Mouse (Mus musculus) stomach, postnatal 0 days (tissue): ENCODE results near the gene Ctnnbip1. TPM values are rescaled to one million over a fixed set of nuclear protein-coding genes. Genes with fewer than 3 reads are reported as not detected.

Experiments used
- ATAC-seq: fragments of 200-750 bp; cut with Nextera tagmentation; 2 replicates; pipeline ENCODE4 v1.8.0; 2017; ENCODE audit not compliant: low FRiP score, low TSS enrichment
- DNase-seq: peaks from one replicate; pipeline ENCODE4 v3.0.0-alpha.2; 2016; ENCODE audit warnings: low spot score
- H3K27ac ChIP-seq: fragments of 300-500 bp; sonication (generic); replicated peaks from 2 replicates; pipeline ENCODE4 v1.5.1; 2014; ENCODE audit warnings: mild to moderate bottlenecking, control low read depth
- H3K27me3 ChIP-seq: fragments of 300-500 bp; sonication (generic); 2 replicates; pipeline ENCODE4 v1.6.1; 2014; ENCODE audit warnings: low read length; ENCODE audit not compliant: control insufficient read depth, insufficient read depth
- H3K36me3 ChIP-seq: fragments of 300-500 bp; sonication (generic); 2 replicates; pipeline ENCODE4 v1.6.1; 2014; ENCODE audit warnings: low read length, mixed read lengths; ENCODE audit not compliant: control insufficient read depth, insufficient read depth
- H3K4me1 ChIP-seq: fragments of 300-500 bp; sonication (generic); replicated peaks from 2 replicates; pipeline ENCODE4 v1.6.1; 2014; ENCODE audit warnings: antibody characterized with exemption; ENCODE audit not compliant: control insufficient read depth, insufficient read depth
- H3K4me2 ChIP-seq: fragments of 300-500 bp; sonication (generic); replicated peaks from 2 replicates; pipeline ENCODE4 v1.6.1; 2014; ENCODE audit warnings: low read depth, mild to moderate bottlenecking, control low read depth, moderate library complexity
- H3K4me3 ChIP-seq: fragments of 300-500 bp; sonication (generic); 2 replicates; pipeline ENCODE4 v1.5.1; 2014; ENCODE audit warnings: low read depth, low read length, control low read depth
- H3K9ac ChIP-seq: fragments of 300-500 bp; sonication (generic); 2 replicates; pipeline ENCODE4 v1.6.1; 2014; ENCODE audit warnings: mild to moderate bottlenecking, low read length, control low read depth, mixed read lengths
- H3K9me3 ChIP-seq: fragments of 300-500 bp; sonication (generic); 2 replicates; pipeline ENCODE4 v1.6.1; 2016; ENCODE audit warnings: low read length; ENCODE audit not compliant: control insufficient read depth
- CTCF ChIP-seq: IDR thresholded peaks from 2 replicates; pipeline ENCODE4 v1.5.1; 2016; ENCODE audit warnings: antibody characterized with exemption, low read depth, mild to moderate bottlenecking, moderate library complexity
- EP300 ChIP-seq: optimal IDR thresholded peaks from 2 replicates; pipeline ENCODE3; 2016; ENCODE audit warnings: antibody characterized with exemption
- WGBS: fragments of 180-500 bp; shearing (Covaris S2); extraction: QIAGEN DNeasy Blood & Tissue Kit; methylation state at CpG from one replicate; pipeline ENCODE4 v1.1.7; 2014; 5-methylcytosine and 5-hydroxymethylcytosine counted together
- polyA plus RNA-seq: library from polyadenylated mRNA; unstranded; fragments of >200 nt; fragmentation: Nextera tagmentation; extraction: Ambion mirVana; gene quantifications from 2 replicates; pipeline ENCODE4 v1.2.1, GENCODE M21; 2015

Gene Ctnnbip1
- polyA plus RNA-seq, result 60.1 and 69.5 TPM in 2 replicates

GRCm38 (mm10) chr4:149517868-149518340 lies at the start of gene Ctnnbip1:
Ctnnbip1 (plus strand) TSS chr4:149518236.
- no peaks in the 10 kb centered on the region for H3K27me3 ChIP-seq
- DNase-seq, result peak; percentile 99
- H3K4me1 ChIP-seq, result no peaks in the 10 kb centered on the region; the same call in 1 of the 2 replicates
- peak within 1 kb of the TSS; percentile 91 for H3K4me2 ChIP-seq
- H3K4me3 ChIP-seq, result peak within 1 kb of the TSS; percentile 80
- no peaks in the 10 kb centered on the region for H3K36me3 ChIP-seq
- TF ChIP-seq CTCF (no peak), EP300 (no peak)
- peak; percentile 99 for ATAC-seq
- peak within 1 kb of the TSS; percentile 84 for H3K27ac ChIP-seq
- H3K9ac ChIP-seq, result peak within 1 kb of the TSS; percentile 89
- WGBS, result under 1% methylated on average over 26 of the region's 46 CpGs
- H3K9me3 ChIP-seq, result no peaks in the 10 kb centered on the region

GRCm38 (mm10) chr4:149469557-149469956 lies 48.5 kb upstream of the Ctnnbip1 start:
- no peaks in the 10 kb centered on the region for H3K4me1 ChIP-seq
- DNase-seq, result no peak
- H3K27me3 ChIP-seq, result no peaks in the 10 kb centered on the region
- no peak overlapping the region for H3K4me3 ChIP-seq
- no peaks in the 10 kb centered on the region for H3K9me3 ChIP-seq
- no peak overlapping the region for H3K4me2 ChIP-seq
- no peaks in the 10 kb centered on the region; the same call in 1 of the 2 replicates for H3K36me3 ChIP-seq
- WGBS, result 95% methylated on average over 3 of the region's 3 CpGs
- no peak overlapping the region for H3K9ac ChIP-seq
- no peak overlapping the region for H3K27ac ChIP-seq
- TF ChIP-seq CTCF, result no peak
- TF ChIP-seq EP300, result no peak
- no peak for ATAC-seq

- H3K36me3 ChIP-seq, result no peaks in the 10 kb centered on the region; the same call in 1 of the 2 replicates
- no peak overlapping the region for H3K4me3 ChIP-seq
- no peak overlapping the region for H3K9ac ChIP-seq
- no peaks in the 10 kb centered on the region for H3K9me3 ChIP-seq
- no peaks in the 10 kb centered on the region for H3K4me1 ChIP-seq
- TF ChIP-seq CTCF (no peak), EP300 (no peak)
- no peak overlapping the region for H3K27ac ChIP-seq
- WGBS, result 64% methylated on average over 7 of the region's 7 CpGs
- no peak overlapping the region for H3K4me2 ChIP-seq
- DNase-seq (no peak), ATAC-seq (no peak)
- no peaks in the 10 kb centered on the region for H3K27me3 ChIP-seq
These were observed 42.9 kb upstream of the Ctnnbip1 start for GRCm38 (mm10) chr4:149475096-149475495.

GRCm38 (mm10) chr4:149477078-149477477 lies 41.0 kb upstream of the Ctnnbip1 start, which contains the start of gene Tmem274:
Tmem274 (plus strand) TSS chr4:149477378.
- H3K4me1 ChIP-seq, result no peaks in the 10 kb centered on the region
- no peak for TF ChIP-seq EP300
- TF ChIP-seq CTCF, result no peak
- no peak within 1 kb of the TSS for H3K27ac ChIP-seq
- no peak within 1 kb of the TSS for H3K4me3 ChIP-seq
- no peaks in the 10 kb centered on the region for H3K27me3 ChIP-seq
- H3K9ac ChIP-seq, result no peak within 1 kb of the TSS
- H3K9me3 ChIP-seq, result no peaks in the 10 kb centered on the region
- no peak for DNase-seq
- no peaks in the 10 kb centered on the region for H3K36me3 ChIP-seq
- 86% methylated on average over 11 of the region's 11 CpGs for WGBS
- no peak within 1 kb of the TSS for H3K4me2 ChIP-seq
- no peak for ATAC-seq

GRCm38 (mm10) chr4:149484566-149484965 lies 33.5 kb upstream of the Ctnnbip1 start:
- DNase-seq (no peak), ATAC-seq (no peak)
- Histone ChIP-seq H3K27me3 (no peaks in the 10 kb centered on the region), H3K27ac (peak overlapping the region; percentile 73), H3K4me2 (peak overlapping the region; percentile 81), H3K9ac (peak overlapping the region; percentile 64), H3K9me3 (no peaks in the 10 kb centered on the region), H3K4me3 (peak overlapping the region; percentile 69), H3K4me1 (peaks cover 6% of the 10 kb centered on the region; the same call in 1 of the 2 replicates), H3K36me3 (no peaks in the 10 kb centered on the region; the same call in 1 of the 2 replicates)
- TF ChIP-seq EP300 (no peak), CTCF (no peak)
- WGBS, result 51% methylated on average over 3 of the region's 3 CpGs

GRCm38 (mm10) chr4:149485053-149485824 lies 32.8 kb upstream of the Ctnnbip1 start, which contains the start of the genes Nmnat1 and Lzic:
Nmnat1 (minus strand) TSS chr4:149485202.
Lzic (plus strand) TSS chr4:149485229.
- Histone ChIP-seq H3K9me3 (no peaks in the 10 kb centered on the region), H3K4me1 (peaks cover 6% of the 10 kb centered on the region; the same call in 1 of the 2 replicates), H3K27ac (peak within 1 kb of the TSS; percentile 73), H3K27me3 (no peaks in the 10 kb centered on the region), H3K36me3 (no peaks in the 10 kb centered on the region; the same call in 1 of the 2 replicates), H3K4me3 (peak within 1 kb of the TSS; percentile 69), H3K4me2 (peak within 1 kb of the TSS; percentile 81), H3K9ac (peak within 1 kb of the TSS; percentile 64)
- TF ChIP-seq EP300, result no peak
- peak; percentile 42 for TF ChIP-seq CTCF
- DNase-seq (peak; percentile 96), ATAC-seq (peak; percentile 97)
- under 1% methylated on average over 60 of the region's 60 CpGs for WGBS
